Mouse (Mus musculus) lung, adult 2 months (tissue): Measurements from ENCODE around the gene Fkbp1a.
A peak's percentile ranks its signal among the peaks of the same experiment; 100 is the strongest.

ENCODE experiments used
- CTCF ChIP-seq: fragments of 200-500 bp; IDR thresholded peaks from 2 replicates; pipeline ENCODE4 v1.5.1; 2011; ENCODE audit warnings: mild to moderate bottlenecking, low read length, control low read depth; ENCODE audit not compliant: insufficient read depth
- POLR2A ChIP-seq: fragments of 200-500 bp; IDR thresholded peaks from 2 replicates; pipeline ENCODE4 v1.6.1; 2011; ENCODE audit warnings: low read depth, mild to moderate bottlenecking, control low read depth, low read length, borderline replicate concordance; ENCODE audit errors: extremely low read depth

DNA sequence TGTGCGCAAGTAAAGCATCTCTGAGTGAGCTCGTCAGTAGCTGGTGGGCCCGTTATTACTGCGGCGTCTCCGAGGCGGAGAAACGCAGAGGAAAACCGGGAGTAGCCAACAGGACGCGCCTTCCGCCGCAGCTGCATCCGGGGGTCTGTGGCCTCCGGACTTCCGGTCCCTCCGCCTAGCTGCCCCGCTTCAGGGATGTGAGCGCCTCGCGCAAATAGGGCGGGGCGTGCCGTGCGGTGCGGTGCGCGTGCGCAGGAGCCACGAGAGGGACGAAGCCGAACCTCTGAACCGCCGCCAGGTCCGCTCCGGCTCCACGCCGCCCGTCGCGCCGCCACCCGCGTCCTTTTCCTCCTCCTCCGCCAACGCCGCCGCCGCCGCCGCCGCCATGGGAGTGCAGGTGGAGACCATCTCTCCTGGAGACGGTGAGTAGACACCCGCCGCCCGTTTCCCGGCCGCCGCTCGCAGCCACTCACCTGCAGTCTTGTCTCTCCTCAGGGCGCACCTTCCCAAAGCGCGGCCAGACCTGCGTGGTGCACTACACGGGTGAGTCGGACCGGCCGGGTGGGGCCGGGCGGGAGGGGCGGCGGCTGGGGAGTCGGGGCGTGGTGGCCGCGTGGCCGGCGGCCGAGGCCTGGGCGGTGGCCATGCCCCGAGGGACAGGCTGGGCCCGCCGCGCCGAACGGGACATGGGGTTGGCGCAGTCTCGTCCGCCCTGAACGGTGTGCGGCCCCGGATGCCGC is at the start of gene Fkbp1a:
- TF ChIP-seq POLR2A (peak; percentile 78; the same call in 1 of the 2 replicates), CTCF (no peak)
